Mouse (Mus musculus): ENCODE data around the gene Neu3.

DNA sequence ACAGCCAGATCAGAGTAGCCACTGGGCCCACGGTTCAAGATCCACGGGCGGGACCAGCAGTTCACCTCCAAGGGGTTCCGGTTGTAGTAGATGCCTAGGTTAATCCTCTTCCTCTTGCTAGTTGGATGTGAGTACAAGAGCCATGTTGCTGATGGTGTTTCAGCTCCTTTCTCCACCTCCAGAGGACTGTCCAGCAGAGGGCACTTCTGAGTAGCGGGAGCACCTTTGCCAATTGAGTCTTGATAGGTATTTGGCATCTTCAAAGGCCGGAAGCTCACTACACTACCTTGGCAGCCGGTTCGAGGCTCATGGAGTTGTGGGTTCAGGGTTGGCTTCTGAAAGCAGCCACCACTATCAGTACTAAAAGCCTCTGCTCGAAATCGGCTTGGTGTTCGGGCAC, 14.8 kb downstream of the Neu3 start:
- TF ChIP-seq CTCF (IDR thresholded peaks at IDR 0.05), result peak; percentile 70
- TF ChIP-seq POLR2A (IDR thresholded peaks at IDR 0.05; ENCODE audit: insufficient read depth, low read depth, low read length), result no peak
- no peak for TF ChIP-seq EP300 (IDR thresholded peaks at IDR 0.05; ENCODE audit: insufficient read depth, low read depth, low read length)
